Mouse (Mus musculus) G1E (cell line): ENCODE data around the gene Nectin4. TPM values are rescaled to one million over a fixed set of nuclear protein-coding genes. Genes with fewer than 3 reads are reported as not detected.

Experiments used
- ATAC-seq: 2 replicates; pipeline ENCODE4 v1.8.0; 2016; ENCODE audit warnings: mild to moderate bottlenecking; ENCODE audit not compliant: insufficient number of reproducible peaks, poor library complexity, low FRiP score, severe bottlenecking; ENCODE audit errors: extremely low read depth
- DNase-seq: peaks from one replicate; pipeline ENCODE4 v3.0.0; 2012; ENCODE audit warnings: low spot score
- H3K27me3 ChIP-seq: 2 replicates; pipeline ENCODE4 v1.6.1; 2012; ENCODE audit warnings: mild to moderate bottlenecking, low read length, inconsistent platforms; ENCODE audit not compliant: insufficient read depth
- H3K36me3 ChIP-seq: replicated peaks from 2 replicates; pipeline ENCODE3; 2012; ENCODE audit warnings: mild to moderate bottlenecking, inconsistent platforms
- H3K4me1 ChIP-seq: 2 replicates; pipeline ENCODE4 v1.6.1; 2012; ENCODE audit warnings: low read depth, low read length, inconsistent platforms, mixed read lengths; ENCODE audit not compliant: insufficient read depth
- H3K4me3 ChIP-seq: 2 replicates; pipeline ENCODE4 v1.5.1; 2012; ENCODE audit warnings: low read depth, mild to moderate bottlenecking, inconsistent platforms, low read length, moderate library complexity, mixed read lengths
- H3K9me3 ChIP-seq: replicated peaks from 2 replicates; pipeline ENCODE4 v1.6.1; 2012; ENCODE audit warnings: inconsistent platforms
- CTCF ChIP-seq: IDR thresholded peaks from 2 replicates; pipeline ENCODE4 v1.5.1; 2012; ENCODE audit warnings: low read depth, low read length, inconsistent platforms, mixed read lengths
- GATA1 ChIP-seq: IDR thresholded peaks from 2 replicates; pipeline ENCODE4 v1.6.1; 2012; ENCODE audit warnings: borderline replicate concordance, low read length, inconsistent platforms, mixed read lengths
- GATA2 ChIP-seq: IDR thresholded peaks from 2 replicates; pipeline ENCODE4 v1.6.1; 2012; ENCODE audit warnings: low read depth, low read length, inconsistent platforms, borderline replicate concordance
- POLR2AphosphoS5 ChIP-seq: IDR thresholded peaks from 2 replicates; pipeline ENCODE4 v1.6.1; 2012; ENCODE audit warnings: low read depth, low read length, inconsistent platforms; ENCODE audit not compliant: insufficient replicate concordance
- TAL1 ChIP-seq: conservative IDR thresholded peaks from 2 replicates; pipeline ENCODE4 v1.6.1; 2012; ENCODE audit warnings: low read depth, low read length, inconsistent platforms, mixed read lengths
- polyA plus RNA-seq: library from polyadenylated mRNA; stranded (reverse); fragments of >175 nt; gene quantifications from 2 replicates; pipeline ENCODE4 v1.2.3, GENCODE M21; 2012
- total RNA-seq, 2 experiments: library from RNA; stranded (forward) in 1 of 2; stranded (reverse) in 1 of 2; fragments of 200-1000 nt in 1 of 2; fragments of >200 nt in 1 of 2; fragmentation: Nextera tagmentation in 1 of 2; gene quantifications; 2 replicates each; pipeline ENCODE4 v1.2.3; 2014 to 2017

Gene Nectin4
- total and polyA plus RNA-seq, 3 experiments: 0.01 TPM; not detected in 2

GRCm38 (mm10) chr1:171373946-171374345 lies 4.0 kb downstream of the Nectin4 start:
- ATAC-seq (no peak), DNase-seq (no peak)
- TF ChIP-seq CTCF (no peak), TAL1 (no peak), GATA1 (no peak), GATA2 (no peak), POLR2AphosphoS5 (no peak)
- peaks cover 5% of the 10 kb centered on the region for H3K4me1 ChIP-seq
- H3K9me3 ChIP-seq: no peaks in the 10 kb centered on the region
- H3K27me3 ChIP-seq: peaks cover 55% of the 10 kb centered on the region
- H3K4me3 ChIP-seq: no peak overlapping the region
- no peaks in the 10 kb centered on the region for H3K36me3 ChIP-seq

GRCm38 (mm10) chr1:171375646-171376097 lies 5.8 kb downstream of the Nectin4 start:
- no peak for ATAC-seq
- H3K9me3 ChIP-seq: no peaks in the 10 kb centered on the region
- no peaks in the 10 kb centered on the region for H3K36me3 ChIP-seq
- TF ChIP-seq CTCF: no peak
- DNase-seq: no peak
- peaks cover 55% of the 10 kb centered on the region for H3K27me3 ChIP-seq
- H3K4me1 ChIP-seq: peaks cover 12% of the 10 kb centered on the region
- no peak overlapping the region for H3K4me3 ChIP-seq

- Histone ChIP-seq H3K4me1 (peaks cover 17% of the 10 kb centered on the region), H3K27me3 (peaks cover 41% of the 10 kb centered on the region), H3K4me3 (no peak overlapping the region), H3K36me3 (no peaks in the 10 kb centered on the region), H3K9me3 (no peaks in the 10 kb centered on the region)
- TF ChIP-seq GATA1 (no peak), POLR2AphosphoS5 (no peak), CTCF (no peak), TAL1 (no peak)
- ATAC-seq (no peak), DNase-seq (no peak)
Observed at GRCm38 (mm10) chr1:171378298-171378697, 8.4 kb downstream of the Nectin4 start.

GRCm38 (mm10) chr1:171379935-171380599 lies 10.2 kb downstream of the Nectin4 start:
- H3K4me3 ChIP-seq: no peak overlapping the region; the same call in 1 of the 2 replicates
- ATAC-seq (peak; percentile 63), DNase-seq (no peak)
- no peaks in the 10 kb centered on the region for H3K36me3 ChIP-seq
- peaks cover 19% of the 10 kb centered on the region for H3K4me1 ChIP-seq
- no peaks in the 10 kb centered on the region for H3K9me3 ChIP-seq
- TF ChIP-seq TAL1: no peak
- TF ChIP-seq GATA2: no peak
- no peak for TF ChIP-seq POLR2AphosphoS5
- TF ChIP-seq CTCF: no peak
- TF ChIP-seq GATA1: no peak
- peaks cover 42% of the 10 kb centered on the region for H3K27me3 ChIP-seq

GRCm38 (mm10) chr1:171382096-171382620 lies 12.3 kb downstream of the Nectin4 start:
- no peaks in the 10 kb centered on the region for H3K9me3 ChIP-seq
- no peak overlapping the region for H3K4me3 ChIP-seq
- DNase-seq (no peak), ATAC-seq (no peak)
- peaks cover 19% of the 10 kb centered on the region for H3K4me1 ChIP-seq
- peaks cover 41% of the 10 kb centered on the region for H3K27me3 ChIP-seq
- H3K36me3 ChIP-seq: no peaks in the 10 kb centered on the region
- no peak for TF ChIP-seq CTCF
- TF ChIP-seq POLR2AphosphoS5: no peak
- no peak for TF ChIP-seq GATA1
- no peak for TF ChIP-seq TAL1
- TF ChIP-seq GATA2: no peak

- ATAC-seq (no peak), DNase-seq (no peak)
- no peaks in the 10 kb centered on the region for H3K36me3 ChIP-seq
- no peaks in the 10 kb centered on the region for H3K9me3 ChIP-seq
- peak overlapping the region; percentile 17; the same call in 1 of the 2 replicates for H3K4me3 ChIP-seq
- H3K27me3 ChIP-seq: peaks cover 35% of the 10 kb centered on the region
- TF ChIP-seq TAL1 (no peak), POLR2AphosphoS5 (no peak), GATA1 (no peak), GATA2 (no peak), CTCF (no peak)
- peaks cover 30% of the 10 kb centered on the region for H3K4me1 ChIP-seq
Observed at GRCm38 (mm10) chr1:171384361-171384760, 14.5 kb downstream of the Nectin4 start.

GRCm38 (mm10) chr1:171385171-171385570 lies 15.3 kb downstream of the Nectin4 start:
- no peak for ATAC-seq

More at GRCm38 (mm10) chr1:171385171-171385570, 15.3 kb downstream of the Nectin4 start:
- Histone ChIP-seq H3K4me1 (peaks cover 32% of the 10 kb centered on the region), H3K4me3 (no peak overlapping the region), H3K36me3 (no peaks in the 10 kb centered on the region), H3K9me3 (no peaks in the 10 kb centered on the region), H3K27me3 (peaks cover 29% of the 10 kb centered on the region)
- TF ChIP-seq GATA2 (no peak), TAL1 (no peak), POLR2AphosphoS5 (no peak), CTCF (no peak), GATA1 (no peak)
- DNase-seq: no peak
